Mouse (Mus musculus): ENCODE results near the gene Cbs.

DNA sequence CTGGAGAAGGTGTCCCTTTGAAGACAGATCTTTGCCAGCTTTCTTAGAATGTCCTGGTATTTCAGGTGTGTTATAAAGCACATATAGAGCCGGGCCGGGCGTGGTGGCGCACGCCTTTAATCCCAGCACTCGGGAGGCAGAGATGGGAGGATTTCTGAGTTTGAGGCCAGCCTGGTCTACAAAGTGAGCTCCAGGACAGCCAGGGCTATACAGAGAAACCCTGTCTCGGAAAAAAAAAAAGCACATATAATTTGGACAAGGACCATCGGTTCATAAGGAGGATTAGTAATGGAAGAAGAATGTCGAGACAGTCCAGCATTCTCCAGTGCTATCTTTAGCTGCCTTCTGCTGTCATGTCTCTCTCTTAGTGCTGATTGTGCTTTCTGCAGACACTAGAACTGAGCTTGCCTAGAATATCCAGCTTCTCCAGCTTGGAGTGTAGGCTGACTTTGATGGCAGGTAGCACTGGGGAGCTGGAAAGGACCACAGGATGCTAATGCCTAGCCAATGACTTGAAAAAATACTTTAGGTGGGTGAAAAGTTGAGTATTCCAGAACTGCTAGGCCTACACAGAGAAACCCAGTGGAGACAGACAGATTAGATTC is 66.6 kb downstream of the Cbs start:
- no peak for TF ChIP-seq CTCF (IDR thresholded peaks at IDR 0.05; ENCODE audit: low read depth)
- no peak for TF ChIP-seq EP300 (IDR thresholded peaks at IDR 0.05; ENCODE audit: low read depth)

Measured in liver, postnatal 0 days (tissue).